Mouse (Mus musculus): ENCODE measurements around the gene Pex26. TPM values are rescaled to one million over a fixed set of nuclear protein-coding genes. Genes with fewer than 3 reads are reported as not detected.

Gene Pex26
- polyA plus RNA-seq, 1 experiment from 2014 or later: 13.7 TPM

DNA sequence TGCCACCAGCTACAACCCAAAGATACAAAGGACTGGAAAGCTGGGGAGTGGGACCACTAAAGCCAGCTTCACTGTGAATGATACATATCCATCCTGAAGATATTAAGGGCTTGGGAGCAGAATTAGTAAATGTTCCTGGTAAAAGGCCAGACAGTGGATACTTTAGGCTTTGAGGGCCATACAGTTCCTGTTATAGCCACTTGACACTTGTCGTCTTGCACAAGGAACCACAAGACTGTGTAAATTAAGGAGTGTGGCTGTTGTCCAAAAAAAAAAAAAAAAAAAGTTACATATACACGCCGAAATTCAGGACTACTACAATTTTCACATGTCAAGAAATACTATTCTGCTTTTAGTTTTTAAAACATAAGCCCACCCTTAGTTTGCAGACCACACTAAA is 35.1 kb upstream of the Pex26 start:
- no peaks in the 10 kb centered on the region for H3K27me3 ChIP-seq (replicated peaks)
- no peaks in the 10 kb centered on the region for H3K9me3 ChIP-seq
- H3K4me1 ChIP-seq (replicated peaks): peaks cover 22% of the 10 kb centered on the region
- H3K36me3 ChIP-seq: no peaks in the 10 kb centered on the region
- WGBS: 34% methylated on average over 3 of the region's 3 CpGs
- no peak overlapping the region for H3K27ac ChIP-seq
- no peak overlapping the region for H3K4me3 ChIP-seq (replicated peaks)
- ATAC-seq: no peak
- H3K9ac ChIP-seq: no peak overlapping the region
- no peak overlapping the region for H3K4me2 ChIP-seq (replicated peaks)

DNA sequence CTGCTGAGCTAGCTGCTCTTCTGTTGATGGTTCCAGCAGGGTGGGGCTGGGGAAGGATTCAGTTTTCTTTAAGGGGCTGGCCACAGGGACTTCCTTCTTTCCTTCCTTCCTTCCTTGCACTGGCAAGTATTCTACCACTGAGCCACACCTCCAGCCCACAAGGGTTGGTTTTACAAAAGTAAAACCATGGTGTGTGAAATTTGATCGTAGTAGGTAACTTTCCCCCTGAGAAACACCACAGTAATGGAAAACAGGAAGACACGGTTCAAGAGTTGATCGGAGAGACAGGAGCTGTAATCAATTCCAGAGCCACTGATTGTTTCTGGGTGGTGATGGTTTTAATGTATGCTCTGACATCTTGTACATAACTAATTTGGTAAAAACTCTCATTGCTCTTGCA is 34.0 kb upstream of the Pex26 start:
- no peak overlapping the region for H3K27ac ChIP-seq
- H3K27me3 ChIP-seq (replicated peaks): no peaks in the 10 kb centered on the region
- no peaks in the 10 kb centered on the region for H3K9me3 ChIP-seq
- no peak for ATAC-seq
- H3K9ac ChIP-seq: no peak overlapping the region
- no peak overlapping the region for H3K4me3 ChIP-seq (replicated peaks)
- no peak overlapping the region for H3K4me2 ChIP-seq (replicated peaks)
- H3K4me1 ChIP-seq (replicated peaks): peaks cover 14% of the 10 kb centered on the region
- WGBS: 79% methylated on average over 3 of the region's 3 CpGs
- no peaks in the 10 kb centered on the region for H3K36me3 ChIP-seq

DNA sequence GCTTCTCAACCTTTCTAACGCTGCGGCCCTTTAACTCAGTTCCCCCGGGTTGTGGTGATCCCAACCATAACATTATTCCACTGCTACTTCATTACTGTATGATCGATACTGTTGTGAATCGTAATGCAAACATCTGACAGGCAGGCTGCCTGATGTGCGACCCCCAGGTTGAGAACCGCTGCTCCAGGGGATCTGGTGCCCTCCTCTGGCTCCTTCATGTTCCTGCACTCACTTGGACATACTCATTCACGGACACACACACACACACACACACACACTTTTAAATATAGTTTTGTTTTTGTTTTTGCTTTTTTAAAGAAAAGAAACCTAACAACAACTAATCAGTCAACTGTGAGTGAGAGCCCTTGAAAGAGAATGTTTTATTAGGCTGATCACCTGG is 33.3 kb upstream of the Pex26 start:
- ATAC-seq: no peak
- H3K4me1 ChIP-seq (replicated peaks): peaks cover 14% of the 10 kb centered on the region
- WGBS: 96% methylated on average over 8 of the region's 8 CpGs

DNA sequence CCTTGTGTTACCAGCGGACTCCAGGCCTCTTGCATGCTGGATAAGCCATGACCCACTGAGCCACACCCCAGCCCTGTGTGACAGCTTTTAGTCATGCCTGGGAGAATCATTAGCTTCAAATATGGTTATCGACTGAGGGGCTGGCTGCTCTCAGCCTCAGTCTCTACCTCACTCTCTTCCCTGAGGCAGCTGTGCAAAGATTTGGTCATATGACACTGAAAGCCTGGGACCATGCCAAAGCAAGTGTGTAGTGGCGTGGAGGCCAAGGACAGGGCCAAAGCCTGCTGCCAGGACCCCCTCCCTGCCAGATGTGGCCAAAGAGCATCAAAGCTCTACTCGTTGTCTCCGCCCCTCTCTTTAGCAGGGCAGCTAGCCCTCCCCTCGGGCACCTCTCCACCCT is 31.7 kb upstream of the Pex26 start:
- peaks cover 13% of the 10 kb centered on the region for H3K4me1 ChIP-seq (replicated peaks)
- peak; percentile 74 for ATAC-seq
- no peak overlapping the region for H3K4me3 ChIP-seq (replicated peaks)
- H3K4me2 ChIP-seq (replicated peaks): no peak overlapping the region
- H3K9me3 ChIP-seq: no peaks in the 10 kb centered on the region
- H3K27ac ChIP-seq: no peak overlapping the region
- H3K27me3 ChIP-seq (replicated peaks): no peaks in the 10 kb centered on the region
- H3K36me3 ChIP-seq: no peaks in the 10 kb centered on the region
- 40% methylated on average over 6 of the region's 6 CpGs for WGBS
- no peak overlapping the region for H3K9ac ChIP-seq

More for the DNA sequence above, 33.3 kb upstream of the Pex26 start:
- H3K4me2 ChIP-seq (replicated peaks): no peak overlapping the region
- H3K27ac ChIP-seq: no peak overlapping the region
- H3K9me3 ChIP-seq: no peaks in the 10 kb centered on the region
- no peak overlapping the region for H3K9ac ChIP-seq
- H3K36me3 ChIP-seq: no peaks in the 10 kb centered on the region
- no peak overlapping the region for H3K4me3 ChIP-seq (replicated peaks)
- H3K27me3 ChIP-seq (replicated peaks): no peaks in the 10 kb centered on the region

DNA sequence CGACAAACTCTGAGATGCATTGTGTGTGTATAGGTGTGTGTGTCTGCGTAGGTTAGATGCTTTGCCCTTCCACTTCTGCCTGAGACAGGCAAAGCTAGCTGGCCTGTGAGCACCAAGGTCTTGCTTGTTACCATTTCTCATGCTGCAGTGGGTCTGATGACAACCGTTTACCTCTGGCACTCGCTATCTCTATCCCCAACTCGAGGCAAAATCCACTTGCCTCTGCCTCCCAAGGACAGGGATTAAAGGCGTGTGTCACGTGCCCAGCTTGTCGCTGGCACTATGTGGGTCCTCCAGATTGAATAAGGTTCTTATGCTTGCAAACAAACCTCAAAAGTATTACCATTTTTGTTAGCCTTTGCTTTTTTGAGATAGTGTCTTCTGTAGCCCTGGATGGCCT is 30.3 kb upstream of the Pex26 start:
- H3K4me2 ChIP-seq (replicated peaks): no peak overlapping the region

DNA sequence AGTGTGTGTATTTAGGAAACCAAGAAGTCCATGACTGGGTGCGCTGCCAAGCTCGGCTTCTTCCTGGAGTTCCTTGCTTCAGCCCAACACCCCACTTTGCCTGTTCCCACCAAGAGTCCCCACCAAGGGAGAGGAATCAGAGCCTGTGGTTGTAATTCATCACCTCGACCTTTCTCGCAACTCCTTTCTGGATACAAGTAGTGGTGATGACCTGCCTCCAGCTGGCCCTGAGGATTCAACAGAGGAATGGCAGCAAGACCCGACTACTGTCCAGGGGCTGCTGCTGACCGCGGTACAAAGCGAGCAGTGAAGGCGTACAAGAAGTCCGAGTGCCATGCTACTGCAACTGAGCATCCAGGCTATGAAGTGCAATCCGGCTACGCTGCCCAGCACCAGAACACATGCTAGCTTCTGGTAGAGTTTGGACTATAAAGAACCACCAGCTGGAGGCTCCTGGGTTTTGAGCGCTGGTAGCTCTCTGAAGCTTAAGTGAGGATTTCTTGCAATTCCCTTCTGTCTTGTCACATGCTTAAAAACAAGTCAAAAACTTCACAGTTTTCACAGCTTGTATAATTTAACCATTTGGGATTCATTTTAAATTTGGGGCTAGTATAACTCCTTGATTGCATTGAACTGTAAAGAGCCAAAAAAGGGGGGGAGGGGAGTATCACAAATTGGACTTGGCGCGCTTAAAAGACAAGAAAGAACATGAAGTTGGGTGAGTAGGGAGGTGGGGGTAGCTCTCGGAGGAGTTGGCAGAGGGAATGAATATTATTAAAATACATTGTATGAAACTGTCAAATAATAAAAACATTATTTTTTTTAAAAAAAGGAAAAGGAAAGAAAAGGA is 28.8 kb upstream of the Pex26 start:
- Histone ChIP-seq H3K4me2 (replicated peaks) (no peak overlapping the region), H3K9ac (no peak overlapping the region), H3K4me1 (replicated peaks) (peaks cover 7% of the 10 kb centered on the region), H3K4me3 (replicated peaks) (no peak overlapping the region), H3K27me3 (replicated peaks) (no peaks in the 10 kb centered on the region), H3K9me3 (no peaks in the 10 kb centered on the region), H3K36me3 (no peaks in the 10 kb centered on the region), H3K27ac (no peak overlapping the region)
- WGBS: 83% methylated on average over 16 of the region's 16 CpGs
- ATAC-seq: no peak

More for the DNA sequence above, 30.3 kb upstream of the Pex26 start:
- H3K4me3 ChIP-seq (replicated peaks): no peak overlapping the region
- H3K9me3 ChIP-seq: no peaks in the 10 kb centered on the region
- H3K27me3 ChIP-seq (replicated peaks): no peaks in the 10 kb centered on the region
- no peak for ATAC-seq
- H3K9ac ChIP-seq: no peak overlapping the region
- peaks cover 7% of the 10 kb centered on the region for H3K4me1 ChIP-seq (replicated peaks)
- WGBS: 73% methylated on average over 8 of the region's 8 CpGs
- no peak overlapping the region for H3K27ac ChIP-seq
- no peaks in the 10 kb centered on the region for H3K36me3 ChIP-seq

DNA sequence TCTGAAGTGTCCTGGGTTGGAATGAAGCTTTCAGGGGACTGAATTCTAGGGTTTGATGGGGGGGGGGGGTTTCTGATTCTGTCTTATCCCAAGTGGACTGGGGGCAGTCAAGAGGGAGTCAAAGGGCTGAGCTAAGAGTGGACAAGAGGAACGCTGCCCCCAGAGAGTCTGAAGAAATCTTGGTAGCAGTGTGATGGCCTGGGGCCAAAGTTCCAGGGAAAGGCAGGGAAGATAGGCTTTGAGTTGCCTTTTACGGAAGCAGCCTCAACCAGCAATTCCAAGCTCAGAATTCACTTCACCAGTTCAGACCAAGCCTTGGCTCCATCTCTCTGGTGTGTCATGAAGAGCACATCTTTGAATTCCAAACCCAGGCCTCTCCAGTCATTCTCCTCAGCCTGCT is 27.4 kb upstream of the Pex26 start:
- no peak overlapping the region for H3K9ac ChIP-seq
- H3K4me3 ChIP-seq (replicated peaks): no peak overlapping the region
- peaks cover 16% of the 10 kb centered on the region for H3K4me1 ChIP-seq (replicated peaks)
- H3K36me3 ChIP-seq: no peaks in the 10 kb centered on the region
- no peak for ATAC-seq
- WGBS: 61% methylated on average over 2 of the region's 2 CpGs
- no peaks in the 10 kb centered on the region for H3K27me3 ChIP-seq (replicated peaks)
- H3K27ac ChIP-seq: no peak overlapping the region
- no peaks in the 10 kb centered on the region for H3K9me3 ChIP-seq
- no peak overlapping the region for H3K4me2 ChIP-seq (replicated peaks)

DNA sequence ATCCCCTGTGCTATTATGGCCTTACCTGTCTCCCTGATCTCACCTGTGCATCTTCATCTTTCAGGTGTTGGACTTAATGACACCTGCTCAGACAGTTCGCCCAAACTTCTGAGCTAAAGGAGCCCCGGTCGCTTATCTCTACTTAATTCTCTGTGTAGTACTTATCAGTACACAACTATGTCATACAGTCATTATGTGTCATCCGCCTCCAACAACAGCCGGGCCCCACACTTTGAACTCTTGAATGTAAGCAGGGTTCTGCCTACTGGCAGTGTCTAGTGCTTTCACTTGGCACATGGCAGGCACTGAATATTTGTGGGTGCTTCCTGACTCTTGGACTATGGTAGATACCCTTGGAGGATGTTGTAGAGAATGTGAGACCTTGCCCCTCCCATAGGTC is 23.9 kb upstream of the Pex26 start:
- Histone ChIP-seq H3K27me3 (replicated peaks) (no peaks in the 10 kb centered on the region), H3K4me1 (replicated peaks) (peaks cover 9% of the 10 kb centered on the region; the same call in 1 of the 2 replicates), H3K9ac (no peak overlapping the region), H3K4me2 (replicated peaks) (no peak overlapping the region), H3K4me3 (replicated peaks) (no peak overlapping the region), H3K36me3 (no peaks in the 10 kb centered on the region), H3K27ac (no peak overlapping the region), H3K9me3 (no peaks in the 10 kb centered on the region)
- 68% methylated on average over 5 of the region's 5 CpGs for WGBS
- peak; percentile 63 for ATAC-seq

DNA sequence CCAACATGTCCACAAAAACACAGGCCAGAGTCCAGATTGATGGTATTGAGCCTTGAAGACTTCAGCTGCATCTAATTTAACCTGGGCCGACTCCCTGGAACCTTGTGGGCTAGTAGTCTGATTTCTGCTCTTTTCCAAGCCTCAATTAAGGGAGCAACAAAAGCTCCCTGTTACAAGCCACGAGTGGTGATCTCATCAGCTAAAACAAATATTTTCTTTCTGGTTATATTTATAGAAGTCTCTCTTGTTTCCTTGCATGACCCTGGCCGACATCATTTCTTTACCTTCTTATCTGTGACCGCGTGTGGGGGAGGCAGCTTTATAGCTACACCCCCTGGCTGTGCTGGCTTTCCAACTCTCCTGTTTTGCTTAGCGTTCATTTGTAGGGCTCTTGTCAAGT is 23.3 kb upstream of the Pex26 start:
- Histone ChIP-seq H3K27ac (no peak overlapping the region), H3K9ac (no peak overlapping the region), H3K36me3 (no peaks in the 10 kb centered on the region), H3K4me3 (replicated peaks) (no peak overlapping the region), H3K9me3 (no peaks in the 10 kb centered on the region), H3K4me1 (replicated peaks) (peaks cover 9% of the 10 kb centered on the region; the same call in 1 of the 2 replicates), H3K27me3 (replicated peaks) (no peaks in the 10 kb centered on the region), H3K4me2 (replicated peaks) (no peak overlapping the region)
- WGBS: 32% methylated on average over 6 of the region's 6 CpGs
- ATAC-seq: peak; percentile 26; the same call in 1 of the 2 replicates

DNA sequence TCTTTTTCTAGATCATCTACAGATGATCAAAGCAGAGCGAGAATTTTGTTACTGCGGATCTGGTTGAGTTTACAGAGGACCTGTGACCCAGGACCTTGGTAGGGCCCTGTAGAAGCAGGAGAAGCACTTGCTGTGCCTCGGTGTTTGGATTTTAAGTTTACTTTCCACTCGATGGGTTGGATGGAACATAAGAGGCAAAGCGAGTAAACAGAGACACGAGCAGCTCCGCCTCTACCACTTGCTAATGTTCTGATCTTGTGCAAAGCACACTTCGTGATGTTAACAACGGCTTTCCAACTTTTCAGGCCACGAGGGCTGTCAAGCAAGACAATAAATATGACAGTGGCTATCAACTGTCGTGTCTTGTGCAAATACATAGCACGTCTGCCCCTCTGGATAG is 20.9 kb upstream of the Pex26 start:
- Histone ChIP-seq H3K27me3 (replicated peaks) (no peaks in the 10 kb centered on the region), H3K4me2 (replicated peaks) (no peak overlapping the region), H3K9me3 (no peaks in the 10 kb centered on the region), H3K4me1 (replicated peaks) (peaks cover 22% of the 10 kb centered on the region), H3K36me3 (no peaks in the 10 kb centered on the region), H3K27ac (no peak overlapping the region), H3K9ac (no peak overlapping the region), H3K4me3 (replicated peaks) (no peak overlapping the region)
- WGBS: 58% methylated on average over 12 of the region's 12 CpGs
- no peak for ATAC-seq

DNA sequence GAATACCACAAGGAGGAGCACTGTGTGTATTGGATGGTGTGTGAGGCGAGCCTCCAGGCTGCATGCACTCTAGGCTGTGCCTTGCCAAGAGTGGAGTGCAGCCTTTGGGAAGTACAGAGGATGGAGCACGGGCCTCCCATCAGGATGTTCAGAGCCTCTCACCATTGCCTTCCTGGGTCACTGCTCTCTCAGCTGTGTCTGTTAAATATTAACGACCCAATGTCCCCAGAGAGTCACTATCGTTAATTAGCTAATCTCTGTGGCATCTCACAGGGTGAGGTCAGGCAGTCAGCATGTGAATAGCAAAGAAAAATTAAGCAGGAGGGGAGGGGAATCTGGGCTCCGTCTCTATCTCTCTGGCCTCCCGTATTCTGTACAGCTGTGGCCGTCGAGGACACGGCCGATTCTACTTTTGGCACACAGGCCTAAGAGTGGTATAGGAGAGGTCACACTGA is 17.3 kb upstream of the Pex26 start:
- H3K27me3 ChIP-seq (replicated peaks): no peaks in the 10 kb centered on the region
- H3K4me1 ChIP-seq (replicated peaks): peaks cover 15% of the 10 kb centered on the region
- H3K4me3 ChIP-seq (replicated peaks): no peak overlapping the region
- peak overlapping the region; percentile 24; the same call in 1 of the 2 replicates for H3K27ac ChIP-seq
- WGBS: 19% methylated on average over 10 of the region's 10 CpGs
- ATAC-seq: peak; percentile 91
- peak overlapping the region; percentile 22; the same call in 1 of the 2 replicates for H3K4me2 ChIP-seq (replicated peaks)
- no peaks in the 10 kb centered on the region for H3K9me3 ChIP-seq
- no peak overlapping the region for H3K9ac ChIP-seq
- no peaks in the 10 kb centered on the region for H3K36me3 ChIP-seq

DNA sequence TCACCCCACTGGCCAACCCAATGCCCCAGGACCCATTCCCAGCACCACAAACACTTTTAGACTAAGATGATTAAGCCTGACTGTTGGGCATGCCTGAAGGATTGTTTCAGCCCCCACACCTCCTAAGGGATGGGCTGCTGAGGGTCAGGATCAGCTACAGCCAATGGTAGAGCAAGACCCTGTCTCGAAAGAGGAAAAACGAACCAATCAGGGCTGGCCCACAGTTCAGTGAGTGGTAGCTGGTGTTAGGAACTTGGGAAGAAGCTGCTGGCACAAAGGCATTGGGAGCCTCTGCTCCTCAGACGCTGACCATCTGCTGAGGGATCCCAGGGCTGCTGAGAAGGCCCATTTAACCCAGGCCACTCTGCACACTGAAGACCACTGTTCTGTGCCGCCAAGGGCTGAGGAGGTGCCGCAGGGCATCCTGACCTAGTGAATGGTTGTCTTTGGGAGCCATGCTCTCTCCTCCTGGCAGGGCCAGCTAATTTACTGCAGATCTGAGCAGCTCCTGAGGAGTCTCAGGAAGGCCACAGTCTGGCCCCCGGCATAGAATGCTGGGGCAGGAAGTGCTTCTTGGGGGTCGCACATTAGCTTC is 16.0 kb upstream of the Pex26 start:
- Histone ChIP-seq H3K27me3 (replicated peaks) (no peaks in the 10 kb centered on the region), H3K27ac (no peak overlapping the region), H3K4me2 (replicated peaks) (no peak overlapping the region), H3K9ac (no peak overlapping the region), H3K9me3 (no peaks in the 10 kb centered on the region), H3K4me1 (replicated peaks) (peaks cover 15% of the 10 kb centered on the region), H3K36me3 (no peaks in the 10 kb centered on the region), H3K4me3 (replicated peaks) (no peak overlapping the region)
- WGBS: 69% methylated on average over 7 of the region's 7 CpGs
- no peak for ATAC-seq

Measured in intestine, embryonic 15.5 days (tissue).